Mouse (Mus musculus) heart, postnatal 4 days (tissue): ENCODE results near the gene Trub1. TPM values are rescaled to one million over a fixed set of nuclear protein-coding genes. Genes with fewer than 3 reads are reported as not detected.
A peak's percentile ranks its signal among the peaks of the same experiment; 100 is the strongest.

Experiments used
- DNase-seq: peaks from one replicate; pipeline ENCODE4 v3.0.0; 2021
- total RNA-seq, 2 experiments: library from RNA; stranded (reverse); gene quantifications; 2 replicates each; pipeline ENCODE4 v1.2.3; 2021

The Trub1 gene
- total RNA-seq, 2 experiments from 2014 or later = 6.4 to 7.6 TPM

DNA sequence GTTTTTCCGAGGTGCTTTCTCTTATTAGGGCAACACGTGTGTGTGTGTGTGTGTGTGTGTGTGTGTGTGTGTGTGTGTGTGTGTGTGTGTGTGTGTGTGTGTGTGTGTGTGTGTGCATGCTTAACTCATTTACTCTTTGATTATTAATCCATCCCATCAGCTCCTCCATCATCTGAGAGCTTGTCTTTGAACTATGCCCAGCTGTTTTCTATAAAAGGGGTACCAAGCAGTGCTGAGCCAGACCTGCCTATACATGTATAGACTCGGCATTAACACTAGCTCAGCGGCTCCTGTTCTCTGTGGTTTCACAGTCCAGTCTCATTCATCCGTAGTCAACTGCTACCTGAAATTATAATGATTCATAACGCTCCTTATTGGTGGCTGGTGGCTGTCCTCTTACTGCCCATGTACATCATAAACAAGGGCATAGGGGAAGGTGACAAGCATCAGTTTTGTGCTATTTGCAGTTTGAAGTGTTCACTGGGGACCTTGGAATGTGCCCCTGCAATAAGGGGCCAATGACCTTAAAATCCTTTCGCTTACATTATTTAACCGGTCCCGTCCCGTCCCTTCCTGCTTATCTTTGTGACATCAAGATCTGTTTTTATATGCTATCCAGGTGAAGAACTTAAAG, 45.5 kb downstream of the Trub1 start:
- no peak for DNase-seq

GRCm38 (mm10) chr19:57498884-57499410, 46.2 kb downstream of the Trub1 start:
- no peak for DNase-seq

GRCm38 (mm10) chr19:57500254-57500653, 47.5 kb downstream of the Trub1 start:
- DNase-seq = no peak

DNA sequence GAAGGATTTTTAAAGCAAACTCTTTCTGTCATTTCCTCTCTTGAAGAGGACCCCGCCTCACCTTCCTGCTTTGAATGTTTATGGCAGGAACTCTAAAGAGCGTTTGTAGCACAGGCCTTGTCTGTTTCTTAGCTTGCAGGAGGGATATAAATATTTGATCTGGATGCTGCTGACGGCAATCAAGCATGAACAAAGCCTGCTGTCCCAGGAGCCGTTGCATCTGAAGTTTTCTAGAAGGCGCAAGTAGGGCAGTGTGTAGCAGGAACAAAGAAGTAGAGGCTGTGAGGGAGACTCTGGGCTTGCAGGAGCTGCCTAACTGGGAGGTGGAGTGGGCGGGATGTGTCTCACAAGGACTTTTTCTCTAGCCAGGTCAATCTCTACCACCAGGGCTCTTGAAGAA, 50.4 kb downstream of the Trub1 start:
- no peak for DNase-seq

- no peak for DNase-seq
Measured at GRCm38 (mm10) chr19:57505048-57505932, 52.6 kb downstream of the Trub1 start.

DNA sequence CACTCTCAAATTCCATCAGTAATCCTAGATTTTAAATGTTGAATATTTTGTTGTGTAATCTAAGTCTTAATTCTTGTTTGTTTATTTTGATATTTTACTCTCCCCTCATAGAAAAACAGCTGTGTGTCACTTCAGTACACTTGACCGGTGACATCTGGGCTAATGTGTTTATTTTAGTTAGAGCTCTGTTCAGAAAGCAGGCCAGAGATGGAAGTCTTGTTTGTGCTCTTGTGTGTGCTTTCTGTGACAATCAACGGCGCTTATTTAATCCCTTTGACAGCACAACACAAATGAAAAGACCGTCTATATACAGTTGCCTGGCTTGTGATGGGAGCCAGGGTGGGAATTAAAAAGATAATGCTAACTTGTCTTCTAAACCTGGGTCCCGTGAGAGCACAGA, 53.9 kb downstream of the Trub1 start:
- DNase-seq = no peak

- no peak for DNase-seq
Measured at GRCm38 (mm10) chr19:57508261-57508788, 55.6 kb downstream of the Trub1 start.

DNA sequence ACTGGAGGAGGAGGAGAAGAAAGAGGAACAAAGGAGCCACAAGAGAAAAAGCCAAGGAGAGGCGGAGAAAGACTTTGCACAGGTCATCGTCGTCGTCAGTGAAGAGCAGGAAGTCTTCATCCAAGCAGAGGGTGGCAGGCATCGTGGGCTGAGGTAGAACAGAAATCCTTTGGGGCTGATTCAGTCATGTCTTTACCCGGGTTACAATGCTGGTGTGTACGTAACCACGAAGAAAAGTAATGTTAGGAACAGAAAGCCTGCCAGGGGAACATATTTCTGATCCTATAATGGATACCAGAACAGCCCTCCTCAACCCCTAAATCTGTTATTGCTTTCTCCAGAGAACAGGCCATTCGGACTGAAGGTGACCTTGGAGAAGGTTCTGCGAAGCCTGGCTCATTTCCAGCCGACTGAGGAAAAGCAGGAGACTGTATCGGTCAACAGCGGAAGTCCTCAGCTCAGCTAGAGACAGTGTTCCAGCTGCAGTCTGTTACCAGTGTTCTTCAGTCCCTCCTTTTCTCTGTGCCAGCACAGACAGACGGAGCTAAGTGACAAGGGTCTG, 57.1 kb downstream of the Trub1 start:
- DNase-seq = peak; percentile 70

DNA sequence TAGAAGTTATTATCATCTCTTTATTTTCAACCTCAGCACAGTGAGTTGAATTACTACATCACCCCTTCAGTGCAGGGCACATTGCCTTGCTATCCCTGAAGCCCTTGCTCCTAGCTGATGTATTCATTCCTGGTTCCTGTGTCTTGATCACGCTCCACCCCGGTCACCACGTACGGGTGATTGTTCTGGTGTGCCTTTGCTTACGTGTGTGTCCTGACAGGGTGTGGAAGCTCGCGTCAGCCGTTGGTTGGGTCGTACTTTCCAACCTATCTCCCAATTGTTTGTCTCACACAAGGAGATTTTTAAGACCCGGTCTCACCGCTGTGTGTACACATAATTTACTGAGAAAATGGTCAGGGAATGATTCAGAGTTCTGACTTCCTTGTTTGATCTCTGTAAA, 58.1 kb downstream of the Trub1 start:
- DNase-seq = no peak

- no peak for DNase-seq
Measured at GRCm38 (mm10) chr19:57513123-57513522, 60.4 kb downstream of the Trub1 start.

- peak; percentile 29 for DNase-seq
Measured at GRCm38 (mm10) chr19:57521721-57522120, 69.0 kb downstream of the Trub1 start.

- no peak for DNase-seq
Measured at GRCm38 (mm10) chr19:57523363-57523762, 70.7 kb downstream of the Trub1 start.

- no peak for DNase-seq
Measured at GRCm38 (mm10) chr19:57525693-57526092, 73.0 kb downstream of the Trub1 start.

GRCm38 (mm10) chr19:57530212-57530611, 77.5 kb downstream of the Trub1 start:
- no peak for DNase-seq

DNA sequence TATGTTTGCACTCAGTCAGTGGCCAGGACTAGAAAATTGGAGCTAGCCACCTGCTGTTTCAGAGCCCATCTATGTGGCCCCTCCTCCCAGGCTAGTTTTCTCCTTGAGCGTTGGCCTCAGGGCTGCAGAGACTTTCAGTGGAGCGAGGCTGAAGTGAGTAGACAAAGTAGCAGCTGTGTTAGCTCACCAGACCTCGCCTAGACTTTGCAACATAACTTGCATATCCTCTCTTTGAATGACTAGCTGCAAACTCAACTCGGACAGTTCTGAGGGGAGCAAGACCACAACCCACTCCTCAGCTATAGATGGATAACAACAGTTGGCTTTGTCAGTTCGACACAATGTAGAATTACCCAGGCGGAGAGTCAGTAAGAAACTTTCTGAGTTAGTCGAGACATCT, 81.5 kb downstream of the Trub1 start:
- DNase-seq = no peak

GRCm38 (mm10) chr19:57536512-57536911, 83.8 kb downstream of the Trub1 start:
- no peak for DNase-seq

GRCm38 (mm10) chr19:57537510-57538182, 84.9 kb downstream of the Trub1 start:
- DNase-seq = no peak

- DNase-seq = no peak
Measured at GRCm38 (mm10) chr19:57540118-57540517, 87.4 kb downstream of the Trub1 start.
